10 mouse cellular contexts compared by ENCODE assay signal in the genomic region with DNA sequence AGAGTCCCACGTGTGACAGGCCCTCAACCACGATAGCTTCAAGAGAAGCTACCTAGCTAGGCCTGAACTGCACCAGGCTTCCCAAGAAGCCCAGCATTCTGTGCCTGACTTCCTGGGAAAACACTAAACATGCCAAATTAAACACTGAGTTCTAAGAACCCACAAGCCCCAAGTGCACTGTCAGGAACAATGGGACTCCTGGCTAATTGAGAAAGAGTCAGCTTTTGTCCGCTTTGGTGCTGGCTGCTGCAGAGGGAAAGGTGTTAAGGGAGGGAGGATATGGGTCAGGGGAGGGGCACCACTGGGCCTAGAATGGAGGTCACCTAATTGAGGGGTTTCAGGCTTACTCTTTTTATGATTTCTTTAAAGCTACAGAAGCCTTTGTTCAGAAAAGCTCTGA. TPM values are rescaled to one million over a fixed set of nuclear protein-coding genes. Genes with fewer than 3 reads are reported as not detected.
DNase-seq lines count a peak whose midpoint lies in the region; ATAC-seq lines count a peak whose summit lies in the region.
"Had no signal": no experiment of that assay in that cellular context is flagged by ENCODE, and none has a peak within 500 bp of the region (broad histone marks: within the 10 kb centered on the region; RNA-seq: fewer than 3 reads in every experiment).

No protein-coding gene starts in this region.

- H3K36me3 ChIP-seq in heart, embryonic 10.5 days, result no peaks in the 10 kb centered on the region
- H3K36me3 ChIP-seq in forebrain, embryonic 15.5 days, result no peaks in the 10 kb centered on the region

- no peak for DNase-seq in heart, embryonic 10.5 days (ENCODE audit: low spot score)
- DNase-seq in heart, postnatal 36 days, result no peak
- DNase-seq in lung, postnatal 36 days, result peak; percentile 41
- DNase-seq in lung, postnatal 25 days (ENCODE audit: low spot score), result no peak
- DNase-seq in retina, embryonic 14.5 days (ENCODE audit: low spot score), result peak; percentile 60
- DNase-seq in left cerebral cortex, postnatal 10 days (ENCODE audit: extremely low spot score in 1 of 2, low spot score in 2 of 2), result no peak
- DNase-seq: kidney, adult 9 months had no signal

- no peaks in the 10 kb centered on the region for H3K27me3 ChIP-seq in heart, embryonic 10.5 days (ENCODE audit: insufficient read depth, poor library complexity, severe bottlenecking)
- no peaks in the 10 kb centered on the region for H3K27me3 ChIP-seq in forebrain, embryonic 15.5 days

- no peak for ATAC-seq in forebrain, embryonic 15.5 days (replicated peaks)
- ATAC-seq in megakaryocyte-erythroid progenitor cell, adult 5-6 weeks (replicated peaks; ENCODE audit: low FRiP score, low TSS enrichment, poor library complexity, severe bottlenecking), result no peak

- peaks cover 55% of the 10 kb centered on the region for H3K4me1 ChIP-seq in heart, embryonic 10.5 days
- H3K4me1 ChIP-seq in forebrain, embryonic 15.5 days, result peaks cover 38% of the 10 kb centered on the region

- no peak overlapping the region for H3K4me3 ChIP-seq in heart, embryonic 10.5 days
- H3K4me3 ChIP-seq in forebrain, embryonic 15.5 days, result no peak overlapping the region
- H3K4me3 ChIP-seq: erythroblast, embryonic 14.5 days had no signal

- intact Hi-C loops in heart, postnatal 36 days (cut with DNase I), result no loop called here
- intact Hi-C loops in left cerebral cortex, postnatal 10 days (cut with DNase I), result no loop called here

- no peaks in the 10 kb centered on the region for H3K9me3 ChIP-seq in heart, embryonic 10.5 days
- no peaks in the 10 kb centered on the region for H3K9me3 ChIP-seq in forebrain, embryonic 15.5 days

- no peak overlapping the region for H3K4me2 ChIP-seq in forebrain, embryonic 15.5 days (replicated peaks)

- WGBS in heart, embryonic 10.5 days, result 63% methylated on average over 3 of the region's 3 CpGs
- 30% methylated on average over 3 of the region's 3 CpGs for WGBS in forebrain, embryonic 15.5 days

- peak overlapping the region; percentile 47; the same call in 1 of the 2 replicates for H3K27ac ChIP-seq in heart, embryonic 10.5 days
- H3K27ac ChIP-seq in forebrain, embryonic 15.5 days (replicated peaks), result peak overlapping the region; percentile 41

- no peak overlapping the region for H3K9ac ChIP-seq in forebrain, embryonic 15.5 days (replicated peaks)

RNA-seq across cellular contexts. Expression of a gene that starts 17.6 kb away (rescaled TPM):
- 42.3 and 58.6 TPM in 2 replicates for polyA plus RNA-seq in heart, embryonic 10.5 days (2016; fragmentation: Nextera tagmentation; extraction: Ambion mirVana)
- 10 to 100 TPM; 14.0 to 15.7 TPM for total RNA-seq in heart, postnatal 36 days (2021)
- 97.5 and 98.3 TPM in 2 replicates for polyA plus RNA-seq in forebrain, embryonic 15.5 days (2015; fragmentation: Nextera tagmentation; extraction: Ambion mirVana)
- total RNA-seq in megakaryocyte-erythroid progenitor cell, adult 5-6 weeks (2014; fragmentation: Nextera tagmentation), result 8.6 and 13.3 TPM in 2 replicates
- total RNA-seq in megakaryocyte-erythroid progenitor cell, adult 5-6 weeks (2017), result 9.3 and 12.9 TPM in 2 replicates
- 10 to 100 TPM; 63.3 to 64.5 TPM for total RNA-seq in left cerebral cortex, postnatal 10 days (2021)

RNA-seq across cellular contexts. Expression of a gene that starts 56.0 kb away (rescaled TPM):
- polyA plus RNA-seq in heart, embryonic 10.5 days (2016; fragmentation: Nextera tagmentation; extraction: Ambion mirVana), result 0.14 and 0.41 TPM in 2 replicates
- total RNA-seq in heart, postnatal 36 days (2021), result under 1 TPM; 0.36 to 0.98 TPM
- 2.1 and 2.2 TPM in 2 replicates for polyA plus RNA-seq in forebrain, embryonic 15.5 days (2015; fragmentation: Nextera tagmentation; extraction: Ambion mirVana)
- total RNA-seq in megakaryocyte-erythroid progenitor cell, adult 5-6 weeks (2014; fragmentation: Nextera tagmentation), result not detected in 2 replicates
- total RNA-seq in megakaryocyte-erythroid progenitor cell, adult 5-6 weeks (2017), result 0.70 TPM in 1 of 2 replicates, not detected in the other
- 1 to 10 TPM; 3.6 to 4.6 TPM for total RNA-seq in left cerebral cortex, postnatal 10 days (2021)

Comparison
In these comparisons a context has a peak if more than half of its experiments do, and no peak if none do; other contexts are left out.
1. DNase-seq: peak in lung, postnatal 36 days (single experiment) and retina, embryonic 14.5 days (single experiment); none in heart, embryonic 10.5 days (single experiment), heart, postnatal 36 days (0 of 2), lung, postnatal 25 days (single experiment) and left cerebral cortex, postnatal 10 days (0 of 2).